Mouse (Mus musculus) liver, embryonic 13.5 days (tissue): ENCODE results near the gene Slamf9. TPM values are rescaled to one million over a fixed set of nuclear protein-coding genes. Genes with fewer than 3 reads are reported as not detected.
A peak's percentile ranks its signal among the peaks of the same experiment; 100 is the strongest.

Source experiments
- ATAC-seq: fragments of 200-750 bp; cut with Nextera tagmentation; 2 replicates; pipeline ENCODE4 v1.8.0; 2017; ENCODE audit warnings: low read depth, mild to moderate bottlenecking, moderate number of reproducible peaks, moderate library complexity
- DNase-seq: peaks from one replicate; pipeline ENCODE4 v3.0.0; 2022
- H3K27ac ChIP-seq: fragments of 300-500 bp; sonication (generic); 2 replicates; pipeline ENCODE4 v1.5.1; 2015; ENCODE audit warnings: moderate library complexity, mild to moderate bottlenecking, inconsistent platforms
- H3K27me3 ChIP-seq: fragments of 300-500 bp; sonication (generic); 2 replicates; pipeline ENCODE4 v1.6.1; 2015; ENCODE audit warnings: mild to moderate bottlenecking, inconsistent platforms
- H3K36me3 ChIP-seq: fragments of 300-500 bp; sonication (generic); 2 replicates; pipeline ENCODE4 v1.6.1; 2015; ENCODE audit warnings: mild to moderate bottlenecking, inconsistent platforms
- H3K4me1 ChIP-seq: fragments of 300-500 bp; sonication (generic); replicated peaks from 2 replicates; pipeline ENCODE4 v1.6.1; 2015; ENCODE audit warnings: inconsistent platforms
- H3K4me2 ChIP-seq: fragments of 300-500 bp; sonication (generic); 2 replicates; pipeline ENCODE4 v1.6.1; 2015; ENCODE audit warnings: inconsistent platforms, mild to moderate bottlenecking, moderate library complexity
- H3K4me3 ChIP-seq: fragments of 300-500 bp; sonication (generic); replicated peaks from 2 replicates; pipeline ENCODE4 v1.5.1; 2015; ENCODE audit warnings: mild to moderate bottlenecking, inconsistent platforms
- H3K9ac ChIP-seq: fragments of 300-500 bp; sonication (generic); 2 replicates; pipeline ENCODE4 v1.6.1; 2015; ENCODE audit warnings: mild to moderate bottlenecking, inconsistent platforms
- H3K9me3 ChIP-seq: fragments of 300-500 bp; sonication (generic); replicated peaks from 2 replicates; pipeline ENCODE4 v1.6.1; 2016; ENCODE audit warnings: inconsistent platforms
- WGBS: fragments of 180-500 bp; shearing (Covaris S2); methylation state at CpG from one replicate; pipeline ENCODE4 v1.1.7; 2015; ENCODE audit not compliant: insufficient replicate concordance; 5-methylcytosine and 5-hydroxymethylcytosine counted together
- polyA plus RNA-seq: library from polyadenylated mRNA; unstranded; fragments of >200 nt; fragmentation: Nextera tagmentation; extraction: Ambion mirVana; gene quantifications from 2 replicates; pipeline ENCODE4 v1.2.1, GENCODE M21; 2015

Slamf9 gene
- polyA plus RNA-seq, 1 experiment from 2014 or later = 1.9 TPM

DNA sequence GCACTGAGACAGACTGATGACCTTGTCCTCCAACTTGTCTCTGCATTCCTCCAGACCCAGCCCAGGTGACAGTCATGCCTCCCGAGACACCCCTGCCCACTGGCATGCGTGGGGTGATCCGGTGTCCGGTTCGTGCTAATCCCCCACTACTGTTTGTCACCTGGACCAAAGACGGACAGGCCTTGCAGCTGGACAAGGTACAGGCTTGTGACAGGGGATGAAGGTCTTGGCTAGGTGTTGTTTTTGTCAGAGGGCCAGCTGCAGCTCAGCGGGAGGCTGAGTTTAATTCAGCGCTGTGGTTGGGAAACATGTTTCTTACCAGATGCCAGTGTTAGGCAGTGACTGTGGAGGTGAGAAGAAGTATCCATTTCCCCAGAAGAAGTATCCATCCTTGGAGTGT is 16.9 kb downstream of the Slamf9 start:
- no peaks in the 10 kb centered on the region for H3K36me3 ChIP-seq
- no peak overlapping the region for H3K4me3 ChIP-seq
- H3K27me3 ChIP-seq = no peaks in the 10 kb centered on the region
- peaks cover 6% of the 10 kb centered on the region; the same call in 1 of the 2 replicates for H3K4me1 ChIP-seq
- H3K9me3 ChIP-seq = no peaks in the 10 kb centered on the region
- H3K4me2 ChIP-seq = no peak overlapping the region
- ATAC-seq (no peak), DNase-seq (no peak)
- H3K9ac ChIP-seq = no peak overlapping the region
- H3K27ac ChIP-seq = no peak overlapping the region
- 79% methylated on average over 8 of the region's 8 CpGs for WGBS

DNA sequence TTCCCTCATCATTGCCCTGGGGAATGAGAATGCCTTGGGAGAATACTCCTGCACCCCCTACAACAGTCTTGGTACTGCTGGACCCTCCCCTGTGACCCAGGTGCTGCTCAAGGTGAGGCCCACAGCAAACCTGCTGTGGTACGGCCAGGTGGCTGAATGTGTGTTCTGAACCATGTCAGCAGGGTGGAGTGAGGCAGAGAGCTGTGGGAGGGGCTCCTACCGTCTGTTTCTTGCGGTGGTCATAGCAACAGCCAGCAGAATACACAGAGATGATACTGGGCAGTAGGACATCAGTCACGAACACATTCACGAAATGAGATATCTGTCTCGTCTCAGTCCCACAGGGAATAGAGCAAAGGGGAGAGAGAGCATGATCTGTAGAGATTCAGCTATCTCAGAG is 18.4 kb downstream of the Slamf9 start:
- Histone ChIP-seq H3K9ac (no peak overlapping the region), H3K4me3 (no peak overlapping the region), H3K4me2 (no peak overlapping the region), H3K27ac (no peak overlapping the region), H3K36me3 (no peaks in the 10 kb centered on the region), H3K4me1 (peaks cover 8% of the 10 kb centered on the region; the same call in 1 of the 2 replicates), H3K9me3 (no peaks in the 10 kb centered on the region), H3K27me3 (0 out of 2 replicates have a peak, but pooled peaks cover 3% of the 10 kb centered on the region)
- WGBS = 29% methylated on average over 6 of the region's 6 CpGs
- no peak for DNase-seq
- ATAC-seq = no peak

DNA sequence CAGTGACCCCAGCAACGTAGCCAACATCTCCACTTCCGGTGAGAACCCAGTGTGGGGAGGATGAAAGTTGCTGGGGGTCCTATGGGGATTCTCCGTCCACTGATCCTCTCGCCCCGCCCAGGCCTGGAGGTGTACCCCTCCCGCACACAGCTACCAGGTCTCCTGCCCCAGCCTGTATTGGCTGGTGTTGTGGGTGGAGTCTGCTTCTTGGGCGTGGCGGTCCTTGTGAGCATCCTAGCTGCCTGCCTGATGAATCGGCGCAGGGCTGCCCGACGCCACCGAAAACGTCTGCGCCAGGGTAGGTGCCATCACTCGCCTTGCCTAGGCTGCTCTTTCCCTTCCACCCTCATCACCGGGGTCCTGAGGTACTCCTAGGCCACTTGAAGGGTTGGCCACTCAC is 20.9 kb downstream of the Slamf9 start:
- DNase-seq = no peak
- Histone ChIP-seq H3K9ac (no peak overlapping the region), H3K36me3 (no peaks in the 10 kb centered on the region), H3K4me2 (no peak overlapping the region), H3K4me3 (no peak overlapping the region), H3K27me3 (peaks cover 19% of the 10 kb centered on the region; the same call in 1 of the 2 replicates), H3K27ac (no peak overlapping the region), H3K9me3 (no peaks in the 10 kb centered on the region), H3K4me1 (peaks cover 14% of the 10 kb centered on the region)
- no peak for ATAC-seq
- WGBS = 62% methylated on average over 17 of the region's 17 CpGs

DNA sequence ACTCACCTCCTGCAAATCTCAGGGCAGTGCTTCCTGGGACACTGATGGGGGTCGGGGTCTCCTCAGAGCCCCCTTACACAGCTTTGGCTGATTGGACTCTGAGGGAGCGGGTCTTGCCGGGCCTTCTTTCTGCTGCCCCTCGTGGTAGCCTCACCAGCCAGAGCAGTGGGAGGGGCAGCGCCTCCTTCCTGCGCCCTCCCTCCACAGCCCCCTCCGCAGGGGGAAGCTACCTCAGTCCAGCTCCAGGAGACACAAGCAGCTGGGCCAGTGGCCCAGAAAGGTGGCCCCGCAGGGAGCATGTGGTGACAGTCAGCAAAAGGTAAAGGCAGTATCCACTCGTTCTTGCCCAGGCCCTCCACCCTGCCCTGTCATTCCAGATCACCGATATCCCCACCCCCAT is 22.3 kb downstream of the Slamf9 start:
- ATAC-seq (no peak), DNase-seq (no peak)
- 35% methylated on average over 10 of the region's 10 CpGs for WGBS
- Histone ChIP-seq H3K4me3 (no peak overlapping the region), H3K27ac (no peak overlapping the region), H3K27me3 (peaks cover 19% of the 10 kb centered on the region), H3K9me3 (no peaks in the 10 kb centered on the region), H3K36me3 (no peaks in the 10 kb centered on the region), H3K4me2 (no peak overlapping the region), H3K4me1 (peaks cover 23% of the 10 kb centered on the region), H3K9ac (no peak overlapping the region)

DNA sequence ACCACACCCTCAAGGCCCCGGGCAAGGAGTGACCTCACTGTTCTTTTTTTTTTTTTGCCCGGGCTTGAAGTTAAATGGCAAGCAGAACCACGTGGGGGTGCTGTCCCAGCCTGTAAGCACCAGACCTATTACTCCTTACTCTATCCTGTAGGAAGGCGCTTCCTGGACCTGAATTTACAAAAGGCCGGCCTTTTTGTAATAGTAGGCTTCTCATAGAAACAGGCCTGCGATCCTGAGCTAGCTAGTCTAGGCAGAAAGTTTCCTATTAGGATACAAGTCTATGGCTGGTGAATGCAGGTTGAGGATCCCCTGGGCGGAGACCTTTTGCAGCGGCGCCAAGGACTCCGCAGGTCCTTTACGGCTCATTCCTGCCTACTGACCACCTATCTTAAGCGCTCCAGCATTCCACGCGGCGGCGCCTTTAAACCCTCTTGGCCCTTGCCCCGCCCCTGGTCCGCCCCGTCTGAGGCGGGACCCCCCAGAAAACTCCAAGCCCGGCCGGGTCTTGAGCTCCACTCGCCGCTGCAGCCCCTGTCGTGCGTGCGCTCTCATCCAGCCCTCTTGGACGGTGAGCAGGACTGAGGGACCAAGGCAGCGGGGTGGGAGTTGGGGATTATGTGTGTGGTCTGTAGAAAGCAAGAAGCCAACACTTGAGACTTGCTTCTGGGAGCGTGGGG is 24.7 kb downstream of the Slamf9 start, which contains the start of gene Tagln2:
Gene Tagln2, plus strand, starts transcription at position 283 of the 677 bp plus-strand sequence.
- peak; percentile 57 for DNase-seq
- Histone ChIP-seq H3K36me3 (peaks cover 8% of the 10 kb centered on the region; the same call in 1 of the 2 replicates), H3K4me1 (peaks cover 45% of the 10 kb centered on the region), H3K9me3 (no peaks in the 10 kb centered on the region), H3K9ac (peak within 1 kb of the TSS; percentile 72), H3K27me3 (peaks cover 19% of the 10 kb centered on the region), H3K4me2 (peak within 1 kb of the TSS; percentile 71), H3K27ac (peak within 1 kb of the TSS; percentile 78), H3K4me3 (peak within 1 kb of the TSS; percentile 68)
- 2% methylated on average over 30 of the region's 30 CpGs for WGBS
- peak; percentile 55; the same call in 1 of the 2 replicates for ATAC-seq

DNA sequence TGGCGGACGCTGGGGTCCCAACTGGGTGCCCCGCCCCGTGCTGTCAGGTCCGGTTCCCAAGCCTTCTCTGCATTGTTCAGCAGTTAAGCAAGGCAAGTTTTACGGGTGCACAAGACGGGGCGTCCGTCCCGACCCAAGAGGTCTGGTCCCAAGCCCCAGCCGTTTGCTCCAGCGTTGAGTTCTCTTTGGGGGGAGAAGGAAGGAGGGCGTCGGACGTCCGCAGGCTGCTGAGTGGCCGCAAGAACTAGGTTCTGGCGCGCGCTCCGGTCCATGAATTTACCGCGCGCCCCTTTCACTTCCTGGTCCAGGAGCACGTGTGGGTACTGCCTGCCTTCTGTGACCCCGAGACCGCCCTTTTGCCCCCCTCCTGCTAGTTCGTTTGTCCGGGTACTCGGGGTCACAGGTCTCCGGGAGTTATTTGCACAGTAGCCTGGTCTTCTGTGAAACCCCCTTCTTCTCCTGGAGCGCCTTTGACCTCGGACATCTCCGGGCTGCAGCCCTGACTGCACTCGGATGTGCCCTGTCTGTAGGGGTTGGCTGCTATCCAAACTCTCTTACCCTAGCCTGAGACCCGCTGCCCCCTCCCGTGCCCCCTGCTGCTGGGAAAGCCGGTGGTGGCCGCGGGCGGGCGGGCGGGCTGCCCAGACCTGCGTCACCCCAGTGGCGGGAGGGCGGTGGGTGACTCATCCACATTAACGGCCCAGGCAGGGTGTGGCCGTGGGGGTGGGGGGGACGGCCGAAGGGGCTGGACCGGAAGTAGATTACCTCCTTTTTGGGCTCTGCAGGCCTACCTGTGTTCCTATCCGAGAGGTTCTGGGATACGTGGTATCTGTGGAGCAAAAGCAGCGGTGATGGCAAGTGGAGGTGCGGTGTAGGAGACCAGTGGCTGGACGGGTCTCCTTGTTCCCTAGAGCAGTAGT is 25.6 kb downstream of the Slamf9 start:
- H3K4me2 ChIP-seq = peak overlapping the region; percentile 71
- WGBS = under 1% methylated on average over 55 of the region's 56 CpGs
- H3K36me3 ChIP-seq = peaks cover 17% of the 10 kb centered on the region
- H3K9ac ChIP-seq = peak overlapping the region; percentile 72
- H3K4me1 ChIP-seq = peaks cover 45% of the 10 kb centered on the region
- H3K9me3 ChIP-seq = no peaks in the 10 kb centered on the region
- no peak for DNase-seq
- peaks cover 19% of the 10 kb centered on the region for H3K27me3 ChIP-seq
- H3K27ac ChIP-seq = peak overlapping the region; percentile 78
- ATAC-seq = peak; percentile 50
- peak overlapping the region; percentile 68 for H3K4me3 ChIP-seq

DNA sequence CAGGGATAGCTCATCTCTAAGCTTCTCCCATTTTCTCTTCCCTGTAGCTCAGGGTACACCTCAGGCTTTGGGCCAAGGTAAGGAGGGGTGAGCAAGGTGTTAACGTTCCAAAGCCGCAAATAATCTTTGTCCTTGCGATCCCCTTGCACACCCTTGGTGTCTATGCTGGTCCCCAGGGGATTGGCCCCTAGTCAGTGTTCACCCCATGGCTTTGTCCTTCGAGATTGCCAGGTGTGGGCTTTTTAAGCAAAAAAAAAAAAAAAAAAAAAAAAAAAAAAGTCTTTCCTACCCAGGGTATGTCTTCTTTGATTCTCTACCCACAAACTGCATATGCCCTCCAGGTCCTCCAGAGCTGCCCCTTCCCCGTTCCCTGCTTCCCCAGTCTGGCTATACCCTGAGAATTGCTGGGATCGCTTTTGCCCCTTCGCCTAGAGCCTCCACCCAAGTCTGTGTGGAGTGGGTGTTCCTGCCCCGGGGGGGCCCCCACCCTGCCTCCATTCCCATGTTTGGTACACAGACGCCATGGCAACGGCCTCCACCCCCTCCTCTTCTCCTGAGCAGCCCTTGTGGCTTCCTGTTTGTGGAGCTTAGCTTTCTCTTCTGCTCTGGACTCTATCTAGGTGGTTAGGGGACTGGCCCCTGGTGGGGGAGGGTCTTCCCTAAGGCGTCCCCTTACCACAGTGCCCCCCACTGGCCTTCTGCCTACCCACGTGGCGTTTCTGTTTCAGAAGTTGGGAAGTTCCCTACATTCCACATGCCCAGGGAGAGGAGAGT is 26.4 kb downstream of the Slamf9 start:
- DNase-seq (no peak), ATAC-seq (peak; percentile 19)
- H3K4me1 ChIP-seq = peaks cover 48% of the 10 kb centered on the region
- H3K27me3 ChIP-seq = peaks cover 19% of the 10 kb centered on the region
- H3K9ac ChIP-seq = peak overlapping the region; percentile 72
- H3K4me2 ChIP-seq = peak overlapping the region; percentile 71
- peak overlapping the region; percentile 68 for H3K4me3 ChIP-seq
- H3K36me3 ChIP-seq = peaks cover 25% of the 10 kb centered on the region
- WGBS = 4% methylated on average over 13 of the region's 13 CpGs
- no peaks in the 10 kb centered on the region for H3K9me3 ChIP-seq
- peak overlapping the region; percentile 78 for H3K27ac ChIP-seq

DNA sequence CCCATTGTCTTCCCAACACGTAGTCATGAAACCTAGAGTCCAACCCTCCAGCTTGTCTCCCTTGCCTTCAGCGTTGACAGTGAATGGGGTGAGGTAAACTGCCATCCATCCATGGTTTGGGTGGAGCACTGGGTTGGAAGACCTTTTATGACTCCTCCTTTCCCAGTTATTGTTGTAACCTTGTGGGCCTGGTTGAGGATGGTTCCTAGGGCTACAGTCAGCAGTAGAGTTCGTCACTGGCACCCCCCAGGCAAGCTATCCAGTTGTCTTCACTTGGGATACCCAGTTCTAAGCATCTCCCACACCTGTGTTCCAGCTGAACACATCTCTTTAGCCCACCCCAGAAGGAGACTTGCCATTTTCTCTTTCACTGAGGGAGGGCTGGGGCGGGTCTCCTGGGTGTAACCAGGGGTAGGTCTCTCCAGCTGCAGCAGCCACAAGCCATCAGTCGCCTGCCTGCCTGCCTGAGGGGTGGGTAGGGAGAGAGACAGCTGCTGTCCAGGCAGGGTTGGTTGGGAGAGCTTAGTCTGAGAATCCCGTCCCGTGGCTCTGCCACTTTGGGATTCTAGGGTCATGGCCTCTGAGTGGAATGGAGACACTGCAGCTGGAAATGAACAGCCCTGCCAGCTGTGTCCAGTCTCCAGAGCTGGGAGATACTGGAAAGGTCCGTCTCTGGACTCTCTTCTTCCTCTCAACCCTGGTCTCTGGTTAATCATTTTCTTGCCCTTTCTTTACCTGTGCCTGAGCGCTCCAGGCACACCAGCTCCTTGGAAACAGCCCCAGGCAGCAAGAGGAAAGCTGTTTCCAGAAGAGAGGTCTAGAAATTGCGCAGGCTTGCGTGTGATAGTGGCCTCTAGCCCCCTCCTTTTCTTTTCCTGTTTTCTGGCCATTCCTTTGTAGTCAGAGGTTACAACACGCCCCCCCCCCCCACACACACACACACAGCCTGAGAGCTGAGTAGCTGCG is 27.3 kb downstream of the Slamf9 start:
- DNase-seq = no peak
- H3K4me1 ChIP-seq = peaks cover 56% of the 10 kb centered on the region
- peak overlapping the region; percentile 34 for H3K9ac ChIP-seq

DNA sequence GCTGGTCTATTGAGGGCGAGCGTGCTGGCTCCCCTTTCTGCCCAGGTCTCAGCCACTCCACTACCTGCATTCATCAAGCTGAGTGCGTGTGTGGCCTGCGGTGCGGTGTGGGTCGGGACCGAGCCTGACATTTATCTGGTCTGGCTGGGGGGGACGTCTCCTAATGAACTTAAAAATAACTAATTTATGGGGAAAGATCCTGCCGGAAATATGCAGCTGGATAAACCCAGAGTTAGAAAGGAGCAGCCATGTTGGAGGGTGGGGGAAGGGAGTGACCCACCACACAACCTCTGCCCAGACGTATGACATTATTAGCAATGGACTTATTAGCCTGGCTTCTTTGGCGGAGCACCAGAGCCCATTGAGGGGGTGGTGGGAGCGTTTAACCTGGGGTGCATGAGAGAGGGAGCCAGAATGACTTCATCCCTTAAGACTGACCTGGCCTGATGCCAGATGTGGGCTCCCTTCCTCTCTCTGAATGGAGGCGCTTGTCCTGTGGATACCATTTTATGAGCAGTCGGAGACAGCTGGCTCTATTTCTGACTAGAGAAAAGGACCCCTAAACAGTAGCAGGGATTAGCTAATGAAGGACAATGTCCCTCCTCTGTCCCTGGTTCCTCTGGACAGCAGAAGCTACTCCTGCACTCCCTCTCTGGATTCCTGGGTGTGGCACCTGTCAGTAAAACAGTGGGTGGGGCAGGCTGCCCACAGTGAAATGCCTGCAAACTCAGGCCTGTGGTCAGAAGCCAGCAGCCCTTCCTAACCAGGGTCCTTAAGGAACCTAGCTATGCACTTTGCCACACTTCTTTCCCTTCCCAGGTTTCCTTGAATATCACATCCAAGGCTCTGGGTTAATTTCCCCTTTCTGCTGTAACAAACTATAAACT is 28.2 kb downstream of the Slamf9 start:
- Histone ChIP-seq H3K27ac (peak overlapping the region; percentile 78; the same call in 1 of the 2 replicates), H3K4me3 (peak overlapping the region; percentile 68), H3K4me1 (peaks cover 64% of the 10 kb centered on the region), H3K9me3 (no peaks in the 10 kb centered on the region), H3K36me3 (peaks cover 41% of the 10 kb centered on the region), H3K4me2 (peak overlapping the region; percentile 71), H3K27me3 (peaks cover 16% of the 10 kb centered on the region), H3K9ac (peak overlapping the region; percentile 34; the same call in 1 of the 2 replicates)
- WGBS = 34% methylated on average over 14 of the region's 14 CpGs
- ATAC-seq (no peak; the same call in 1 of the 2 replicates), DNase-seq (no peak)

More for the DNA sequence above, 27.3 kb downstream of the Slamf9 start:
- H3K27me3 ChIP-seq = peaks cover 17% of the 10 kb centered on the region
- H3K36me3 ChIP-seq = peaks cover 34% of the 10 kb centered on the region
- H3K4me3 ChIP-seq = peak overlapping the region; percentile 68
- 15% methylated on average over 13 of the region's 13 CpGs for WGBS
- peak overlapping the region; percentile 71 for H3K4me2 ChIP-seq
- H3K27ac ChIP-seq = peak overlapping the region; percentile 78
- ATAC-seq = peak; percentile 6; the same call in 1 of the 2 replicates
- no peaks in the 10 kb centered on the region for H3K9me3 ChIP-seq
